ENCODE assay signal across 29 mouse cellular contexts in genomic region chrX:139982115-139982514, GRCm38 (mm10). TPM values are rescaled to one million over a fixed set of nuclear protein-coding genes. Genes with fewer than 3 reads are reported as not detected.
A peak's percentile ranks its signal among the peaks of the same experiment; 100 is the strongest.
DNase-seq lines count a peak whose midpoint lies in the region; ATAC-seq lines count a peak whose summit lies in the region.
"Had no signal": no experiment of that assay in that cellular context is flagged by ENCODE, and none has a peak within 500 bp of the region (broad histone marks: within the 10 kb centered on the region; RNA-seq: fewer than 3 reads in every experiment).

No protein-coding gene starts in this region.

- peaks cover 5% of the 10 kb centered on the region; the same call in 1 of the 2 replicates for H3K4me1 ChIP-seq in liver, embryonic 15.5 days (replicated peaks)
- no peaks in the 10 kb centered on the region for H3K4me1 ChIP-seq in embryonic facial prominence, embryonic 10.5 days
- H3K4me1 ChIP-seq: heart, embryonic 10.5 days; hindbrain, embryonic 13.5 days; kidney, embryonic 15.5 days; limb, embryonic 13.5 days; neural tube, embryonic 12.5 days had no signal

- peak; percentile 22 for DNase-seq in c-Kit-positive CD71-positive TER-119-positive erythroid progenitor cells, embryonic 14.5 days (ENCODE audit: low spot score)
- DNase-seq in liver, result peak; percentile 17
- DNase-seq in embryo, embryonic 10.5 days (ENCODE audit: low spot score), result no peak
- no peak for DNase-seq in embryonic facial prominence, embryonic 10.5 days (ENCODE audit: low spot score)
- no peak for DNase-seq in urinary bladder, adult 18-20 months (ENCODE audit: low spot score in 2 of 2)
- DNase-seq in lung, postnatal 10 days, result no peak
- DNase-seq: adrenal gland, adult 8-10 months; cerebellum, adult 9-10 months; cerebellum, postnatal 36 days; gastrocnemius, postnatal 14 days; heart, postnatal 36 days; kidney, adult 11 months; kidney, postnatal 36 days; lung, adult 2 months; lung, postnatal 14 days; thymus, adult 2 months; thymus, postnatal 4 days had no signal

- peak overlapping the region; percentile 16; the same call in 1 of the 2 replicates for H3K27ac ChIP-seq in liver, embryonic 15.5 days (replicated peaks)
- no peak overlapping the region for H3K27ac ChIP-seq in embryonic facial prominence, embryonic 10.5 days (replicated peaks)
- H3K27ac ChIP-seq: heart, embryonic 10.5 days; hindbrain, embryonic 13.5 days; kidney, embryonic 15.5 days; layer of hippocampus, adult 2 months; left cerebral cortex, adult 2 months; limb, embryonic 13.5 days; neural tube, embryonic 12.5 days had no signal

- H3K4me3 ChIP-seq in liver, embryonic 15.5 days (replicated peaks), result no peak overlapping the region
- no peak overlapping the region for H3K4me3 ChIP-seq in embryonic facial prominence, embryonic 10.5 days
- H3K4me3 ChIP-seq: heart, embryonic 10.5 days; hindbrain, embryonic 13.5 days; kidney, embryonic 15.5 days; layer of hippocampus, adult 2 months; left cerebral cortex, adult 2 months; limb, embryonic 13.5 days; myocyte; neural tube, embryonic 12.5 days had no signal

- H3K4me2 ChIP-seq in liver, embryonic 15.5 days, result peak overlapping the region; percentile 30; the same call in 1 of the 2 replicates
- H3K4me2 ChIP-seq: hindbrain, embryonic 13.5 days; kidney, embryonic 15.5 days; limb, embryonic 13.5 days; midbrain, embryonic 11.5 days; neural tube, embryonic 12.5 days had no signal

- 33% methylated on average over 5 of the region's 5 CpGs for WGBS in liver, embryonic 15.5 days (ENCODE audit: insufficient replicate concordance)
- 80% methylated on average over 5 of the region's 5 CpGs for WGBS in embryonic facial prominence, embryonic 10.5 days

- H3K36me3 ChIP-seq in liver, embryonic 15.5 days (replicated peaks), result no peaks in the 10 kb centered on the region
- peaks cover 3% of the 10 kb centered on the region; the same call in 1 of the 2 replicates for H3K36me3 ChIP-seq in embryonic facial prominence, embryonic 10.5 days (replicated peaks)
- H3K36me3 ChIP-seq: heart, embryonic 10.5 days; hindbrain, embryonic 13.5 days; kidney, embryonic 15.5 days; neural tube, embryonic 12.5 days had no signal

- H3K27me3 ChIP-seq in liver, embryonic 15.5 days, result no peaks in the 10 kb centered on the region
- H3K27me3 ChIP-seq in embryonic facial prominence, embryonic 10.5 days (replicated peaks; ENCODE audit: low read depth, poor library complexity, severe bottlenecking), result peaks cover 32% of the 10 kb centered on the region
- H3K27me3 ChIP-seq: hindbrain, embryonic 13.5 days; neural tube, embryonic 12.5 days had no signal

- peak; percentile 77 for ATAC-seq in liver, embryonic 15.5 days (ENCODE audit: insufficient read depth)
- ATAC-seq: CD4-positive, CD25-positive, alpha-beta regulatory T cell, adult 4 months; forebrain, embryonic 14.5 days had no signal

- H3K9me3 ChIP-seq in liver, embryonic 15.5 days (replicated peaks), result no peaks in the 10 kb centered on the region
- no peaks in the 10 kb centered on the region for H3K9me3 ChIP-seq in embryonic facial prominence, embryonic 10.5 days
- H3K9me3 ChIP-seq: heart, embryonic 10.5 days; hindbrain, embryonic 13.5 days; kidney, embryonic 15.5 days; limb, embryonic 13.5 days; neural tube, embryonic 12.5 days had no signal

- H3K9ac ChIP-seq in liver, embryonic 15.5 days, result no peak overlapping the region
- H3K9ac ChIP-seq: hindbrain, embryonic 13.5 days; kidney, embryonic 15.5 days; limb, embryonic 13.5 days; neural tube, embryonic 12.5 days had no signal

RNA-seq across cellular contexts. Expression of gene Rbm41, which starts 16.3 kb away (rescaled TPM):
- polyA plus RNA-seq in liver, embryonic 15.5 days (2015; fragmentation: Nextera tagmentation; extraction: Ambion mirVana), result 1.2 TPM in 2 replicates
- polyA plus RNA-seq in embryonic facial prominence, embryonic 10.5 days (2016; fragmentation: Nextera tagmentation; extraction: Ambion mirVana), result 5.6 and 6.5 TPM in 2 replicates

Comparison
In these comparisons a context has a peak if more than half of its experiments do, and no peak if none do; other contexts are left out.
1. DNase-seq: peak in c-Kit-positive CD71-positive TER-119-positive erythroid progenitor cells, embryonic 14.5 days (single experiment) and liver (single experiment); none in embryo, embryonic 10.5 days (single experiment), embryonic facial prominence, embryonic 10.5 days (single experiment), urinary bladder, adult 18-20 months (0 of 2) and lung, postnatal 10 days (single experiment).